Mouse (Mus musculus): ENCODE results near the gene Gm13271. TPM values are rescaled to one million over a fixed set of nuclear protein-coding genes. Genes with fewer than 3 reads are reported as not detected.
"Not testable (repeated sequence)": the region's sequence is repeated elsewhere in the genome, so short reads cannot be mapped to it uniquely, and the experiment has no call there.

Gm13271 gene
- not detected in 2 replicates for polyA plus RNA-seq (2016; fragmentation: Nextera tagmentation; extraction: Ambion mirVana)

GRCm38 (mm10) chr4:88754818-88755340 lies at the start of gene Gm13271:
Gene Gm13271 (plus strand): TSS chr4:88754868.
- not testable (repeated sequence) for ATAC-seq (ENCODE audit: low FRiP score, low read depth); H3K27ac ChIP-seq

GRCm38 (mm10) chr4:88705924-88706323 lies 48.7 kb upstream of the Gm13271 start:
- H3K4me2 ChIP-seq (replicated peaks) = no peak overlapping the region
- 51% methylated on average over 3 of the region's 3 CpGs for WGBS
- no peak overlapping the region for H3K4me3 ChIP-seq
- ATAC-seq (ENCODE audit: low FRiP score, low read depth) = no peak
- H3K27ac ChIP-seq = no peak overlapping the region
- no peak overlapping the region for H3K9ac ChIP-seq
- no peaks in the 10 kb centered on the region for H3K27me3 ChIP-seq (replicated peaks)
- H3K4me1 ChIP-seq = no peaks in the 10 kb centered on the region
- no peaks in the 10 kb centered on the region for H3K36me3 ChIP-seq
- no peaks in the 10 kb centered on the region for H3K9me3 ChIP-seq

More at GRCm38 (mm10) chr4:88754818-88755340, at the start of gene Gm13271:
- not testable (repeated sequence) for H3K4me2 ChIP-seq (replicated peaks); H3K4me3 ChIP-seq; H3K9ac ChIP-seq; H3K36me3 ChIP-seq; H3K9me3 ChIP-seq; H3K27me3 ChIP-seq (replicated peaks); H3K4me1 ChIP-seq
- WGBS = 84% methylated on average over 15 of the region's 15 CpGs

GRCm38 (mm10) chr4:88707128-88707826 lies 47.4 kb upstream of the Gm13271 start:
- Histone ChIP-seq H3K9ac (no peak overlapping the region), H3K4me2 (replicated peaks) (no peak overlapping the region), H3K4me3 (no peak overlapping the region), H3K36me3 (no peaks in the 10 kb centered on the region), H3K27me3 (replicated peaks) (no peaks in the 10 kb centered on the region), H3K4me1 (no peaks in the 10 kb centered on the region), H3K27ac (no peak overlapping the region), H3K9me3 (no peaks in the 10 kb centered on the region)
- WGBS = 91% methylated on average over 1 of the region's 1 CpGs
- ATAC-seq (ENCODE audit: low FRiP score, low read depth) = no peak

- no peak overlapping the region for H3K9ac ChIP-seq
- peaks cover 9% of the 10 kb centered on the region for H3K4me1 ChIP-seq
- H3K27me3 ChIP-seq (replicated peaks) = no peaks in the 10 kb centered on the region
- H3K4me2 ChIP-seq (replicated peaks) = no peak overlapping the region
- H3K36me3 ChIP-seq = peaks cover 30% of the 10 kb centered on the region
- no peak for ATAC-seq (ENCODE audit: low FRiP score, low read depth)
- 85% methylated on average over 1 of the region's 1 CpGs for WGBS
- H3K4me3 ChIP-seq = no peak overlapping the region
- no peak overlapping the region for H3K27ac ChIP-seq
- H3K9me3 ChIP-seq = no peaks in the 10 kb centered on the region
These were observed 40.4 kb upstream of the Gm13271 start for GRCm38 (mm10) chr4:88714281-88714680.

- no peak overlapping the region for H3K9ac ChIP-seq
- H3K4me3 ChIP-seq = no peak overlapping the region
- H3K9me3 ChIP-seq = no peaks in the 10 kb centered on the region
- no peak for ATAC-seq (ENCODE audit: low FRiP score, low read depth)
- peaks cover 14% of the 10 kb centered on the region for H3K4me1 ChIP-seq
- H3K36me3 ChIP-seq = peaks cover 32% of the 10 kb centered on the region
- no peak overlapping the region for H3K4me2 ChIP-seq (replicated peaks)
- H3K27me3 ChIP-seq (replicated peaks) = no peaks in the 10 kb centered on the region
- H3K27ac ChIP-seq = no peak overlapping the region
These were observed 39.6 kb upstream of the Gm13271 start for GRCm38 (mm10) chr4:88715059-88715458.

GRCm38 (mm10) chr4:88718715-88719114 lies 36.0 kb upstream of the Gm13271 start:
- H3K9ac ChIP-seq = no peak overlapping the region
- no peak for ATAC-seq (ENCODE audit: low FRiP score, low read depth)

GRCm38 (mm10) chr4:88721791-88722721 lies 32.6 kb upstream of the Gm13271 start, which contains the start of the genes Gm26566 and Klhl9:
Gene Gm26566 (plus strand): TSS chr4:88721805.
Gene Klhl9 (minus strand): TSS chr4:88722465.
- peak within 1 kb of the TSS; percentile 69 for H3K4me2 ChIP-seq (replicated peaks)
- H3K9me3 ChIP-seq = no peaks in the 10 kb centered on the region
- no peaks in the 10 kb centered on the region for H3K27me3 ChIP-seq (replicated peaks)
- peak; percentile 97 for ATAC-seq (ENCODE audit: low FRiP score, low read depth)
- H3K4me3 ChIP-seq = peak within 1 kb of the TSS; percentile 86
- peak within 1 kb of the TSS; percentile 97 for H3K27ac ChIP-seq
- H3K36me3 ChIP-seq = peaks cover 13% of the 10 kb centered on the region
- under 1% methylated on average over 82 of the region's 82 CpGs for WGBS
- H3K4me1 ChIP-seq = peaks cover 26% of the 10 kb centered on the region
- H3K9ac ChIP-seq = peak within 1 kb of the TSS; percentile 99

More at GRCm38 (mm10) chr4:88718715-88719114, 36.0 kb upstream of the Gm13271 start:
- WGBS = 73% methylated on average over 1 of the region's 1 CpGs
- Histone ChIP-seq H3K36me3 (peaks cover 37% of the 10 kb centered on the region), H3K4me3 (peak overlapping the region; percentile 13), H3K27ac (no peak overlapping the region), H3K4me1 (peaks cover 26% of the 10 kb centered on the region), H3K4me2 (replicated peaks) (peak overlapping the region; percentile 57), H3K9me3 (no peaks in the 10 kb centered on the region), H3K27me3 (replicated peaks) (no peaks in the 10 kb centered on the region)

GRCm38 (mm10) chr4:88723497-88724090 lies 31.1 kb upstream of the Gm13271 start:
- peaks cover 21% of the 10 kb centered on the region for H3K4me1 ChIP-seq
- no peak overlapping the region for H3K27ac ChIP-seq
- ATAC-seq (ENCODE audit: low FRiP score, low read depth) = no peak
- H3K9me3 ChIP-seq = no peaks in the 10 kb centered on the region
- no peak overlapping the region for H3K4me3 ChIP-seq
- H3K9ac ChIP-seq = no peak overlapping the region
- peaks cover 8% of the 10 kb centered on the region for H3K36me3 ChIP-seq
- H3K27me3 ChIP-seq (replicated peaks) = no peaks in the 10 kb centered on the region
- WGBS = 56% methylated on average over 8 of the region's 8 CpGs
- no peak overlapping the region for H3K4me2 ChIP-seq (replicated peaks)

GRCm38 (mm10) chr4:88726727-88727126 lies 27.9 kb upstream of the Gm13271 start:
- H3K36me3 ChIP-seq = no peaks in the 10 kb centered on the region
- H3K4me2 ChIP-seq (replicated peaks) = no peak overlapping the region
- H3K9ac ChIP-seq = no peak overlapping the region
- no peak overlapping the region for H3K4me3 ChIP-seq
- no peak overlapping the region for H3K27ac ChIP-seq
- H3K4me1 ChIP-seq = no peaks in the 10 kb centered on the region
- no peaks in the 10 kb centered on the region for H3K9me3 ChIP-seq
- ATAC-seq (ENCODE audit: low FRiP score, low read depth) = no peak
- WGBS = 87% methylated on average over 6 of the region's 6 CpGs
- no peaks in the 10 kb centered on the region for H3K27me3 ChIP-seq (replicated peaks)

GRCm38 (mm10) chr4:88727324-88727723 lies 27.3 kb upstream of the Gm13271 start:
- 0% methylated on average over 1 of the region's 1 CpGs for WGBS
- no peaks in the 10 kb centered on the region for H3K4me1 ChIP-seq
- no peak overlapping the region for H3K4me2 ChIP-seq (replicated peaks)
- H3K9me3 ChIP-seq = no peaks in the 10 kb centered on the region
- H3K36me3 ChIP-seq = no peaks in the 10 kb centered on the region
- H3K27me3 ChIP-seq (replicated peaks) = no peaks in the 10 kb centered on the region
- no peak for ATAC-seq (ENCODE audit: low FRiP score, low read depth)
- no peak overlapping the region for H3K9ac ChIP-seq
- no peak overlapping the region for H3K27ac ChIP-seq
- H3K4me3 ChIP-seq = no peak overlapping the region

GRCm38 (mm10) chr4:88738480-88738879 lies 16.2 kb upstream of the Gm13271 start:
- no peak overlapping the region for H3K4me3 ChIP-seq
- WGBS = 6% methylated on average over 2 of the region's 2 CpGs
- ATAC-seq (ENCODE audit: low FRiP score, low read depth) = 0 out of 2 replicates have a peak, but pooled peaks have one; percentile 41
- no peak overlapping the region for H3K4me2 ChIP-seq (replicated peaks)
- no peak overlapping the region for H3K27ac ChIP-seq
- no peak overlapping the region for H3K9ac ChIP-seq
- H3K9me3 ChIP-seq = no peaks in the 10 kb centered on the region
- no peaks in the 10 kb centered on the region for H3K36me3 ChIP-seq
- H3K4me1 ChIP-seq = no peaks in the 10 kb centered on the region
- no peaks in the 10 kb centered on the region for H3K27me3 ChIP-seq (replicated peaks)

- WGBS = 94% methylated on average over 6 of the region's 6 CpGs
- Histone ChIP-seq H3K4me2 (replicated peaks) (no peak overlapping the region), H3K4me1 (no peaks in the 10 kb centered on the region), H3K27ac (no peak overlapping the region), H3K27me3 (replicated peaks) (no peaks in the 10 kb centered on the region), H3K9me3 (no peaks in the 10 kb centered on the region), H3K36me3 (no peaks in the 10 kb centered on the region), H3K4me3 (no peak overlapping the region), H3K9ac (no peak overlapping the region)
- ATAC-seq (ENCODE audit: low FRiP score, low read depth) = no peak
These were observed 15.6 kb upstream of the Gm13271 start for GRCm38 (mm10) chr4:88739036-88739435.
